Mouse (Mus musculus): ENCODE data around the gene Zic1. TPM values are rescaled to one million over a fixed set of nuclear protein-coding genes. Genes with fewer than 3 reads are reported as not detected.

Zic1 gene
- polyA plus RNA-seq, 1 experiment from 2014 or later, result 14.4 TPM

GRCm38 (mm10) chr9:91400482-91401093 lies 35.0 kb upstream of the Zic1 start:
- no peak overlapping the region for H3K4me3 ChIP-seq (ENCODE audit: low read depth, low read length)
- H3K4me1 ChIP-seq (ENCODE audit: control insufficient read depth, insufficient read depth, low read length), result no peaks in the 10 kb centered on the region
- no peaks in the 10 kb centered on the region for H3K36me3 ChIP-seq (ENCODE audit: control insufficient read depth, insufficient read depth, low read length)
- no peaks in the 10 kb centered on the region for H3K9me3 ChIP-seq (replicated peaks; ENCODE audit: control insufficient read depth, low read length)
- H3K4me2 ChIP-seq (ENCODE audit: low read length), result no peak overlapping the region
- ATAC-seq (no peak), DNase-seq (ENCODE audit: low spot score) (no peak)
- no peak overlapping the region for H3K9ac ChIP-seq (ENCODE audit: low read length)
- peaks cover 89% of the 10 kb centered on the region for H3K27me3 ChIP-seq (replicated peaks; ENCODE audit: control insufficient read depth, insufficient read depth, low read length)
- peak overlapping the region; percentile 39; the same call in 1 of the 2 replicates for H3K27ac ChIP-seq (ENCODE audit: low read depth, low read length)
- 12% methylated on average over 8 of the region's 8 CpGs for WGBS

- ATAC-seq (no peak), DNase-seq (ENCODE audit: low spot score) (no peak)
- Histone ChIP-seq H3K36me3 (ENCODE audit: control insufficient read depth, insufficient read depth, low read length) (no peaks in the 10 kb centered on the region), H3K4me2 (ENCODE audit: low read length) (no peak overlapping the region), H3K4me1 (ENCODE audit: control insufficient read depth, insufficient read depth, low read length) (no peaks in the 10 kb centered on the region), H3K9ac (ENCODE audit: low read length) (no peak overlapping the region), H3K4me3 (ENCODE audit: low read depth, low read length) (no peak overlapping the region), H3K9me3 (replicated peaks; ENCODE audit: control insufficient read depth, low read length) (no peaks in the 10 kb centered on the region), H3K27ac (ENCODE audit: low read depth, low read length) (0 out of 2 replicates have a peak overlapping the region, but pooled peaks have one; percentile 5), H3K27me3 (replicated peaks; ENCODE audit: control insufficient read depth, insufficient read depth, low read length) (peaks cover 89% of the 10 kb centered on the region)
- 27% methylated on average over 7 of the region's 7 CpGs for WGBS
Measured at GRCm38 (mm10) chr9:91399976-91400375, 34.4 kb upstream of the Zic1 start.

- no peaks in the 10 kb centered on the region for H3K9me3 ChIP-seq (replicated peaks; ENCODE audit: control insufficient read depth, low read length)
- H3K4me3 ChIP-seq (ENCODE audit: low read depth, low read length), result no peak overlapping the region
- H3K9ac ChIP-seq (ENCODE audit: low read length), result no peak overlapping the region
- no peaks in the 10 kb centered on the region for H3K36me3 ChIP-seq (ENCODE audit: control insufficient read depth, insufficient read depth, low read length)
- 0 out of 2 replicates have a peak, but pooled peaks cover 4% of the 10 kb centered on the region for H3K4me1 ChIP-seq (ENCODE audit: control insufficient read depth, insufficient read depth, low read length)
- H3K4me2 ChIP-seq (ENCODE audit: low read length), result no peak overlapping the region
- no peak overlapping the region for H3K27ac ChIP-seq (ENCODE audit: low read depth, low read length)
- ATAC-seq (no peak), DNase-seq (ENCODE audit: low spot score) (no peak)
- WGBS, result 4% methylated on average over 14 of the region's 14 CpGs
- peaks cover 86% of the 10 kb centered on the region for H3K27me3 ChIP-seq (replicated peaks; ENCODE audit: control insufficient read depth, insufficient read depth, low read length)
Measured at GRCm38 (mm10) chr9:91395066-91395772, 29.6 kb upstream of the Zic1 start.

GRCm38 (mm10) chr9:91394211-91394646 lies 28.6 kb upstream of the Zic1 start:
- no peak; the same call in 1 of the 2 replicates for ATAC-seq

GRCm38 (mm10) chr9:91393376-91394068 lies 27.9 kb upstream of the Zic1 start:
- Histone ChIP-seq H3K4me3 (ENCODE audit: low read depth, low read length) (no peak overlapping the region), H3K27ac (ENCODE audit: low read depth, low read length) (peak overlapping the region; percentile 14; the same call in 1 of the 2 replicates)
- ATAC-seq, result peak; percentile 27; the same call in 1 of the 2 replicates

More at GRCm38 (mm10) chr9:91394211-91394646, 28.6 kb upstream of the Zic1 start:
- Histone ChIP-seq H3K4me3 (ENCODE audit: low read depth, low read length) (no peak overlapping the region), H3K36me3 (ENCODE audit: control insufficient read depth, insufficient read depth, low read length) (no peaks in the 10 kb centered on the region), H3K9ac (ENCODE audit: low read length) (no peak overlapping the region), H3K27me3 (replicated peaks; ENCODE audit: control insufficient read depth, insufficient read depth, low read length) (peaks cover 87% of the 10 kb centered on the region), H3K4me1 (ENCODE audit: control insufficient read depth, insufficient read depth, low read length) (0 out of 2 replicates have a peak, but pooled peaks cover 4% of the 10 kb centered on the region), H3K9me3 (replicated peaks; ENCODE audit: control insufficient read depth, low read length) (no peaks in the 10 kb centered on the region), H3K4me2 (ENCODE audit: low read length) (no peak overlapping the region; the same call in 1 of the 2 replicates), H3K27ac (ENCODE audit: low read depth, low read length) (peak overlapping the region; percentile 31; the same call in 1 of the 2 replicates)
- whole genome bisulfite sequencing, result 4% methylated on average over 14 of the region's 14 CpGs
- DNase-seq (ENCODE audit: low spot score), result no peak

GRCm38 (mm10) chr9:91388173-91388572 lies 22.6 kb upstream of the Zic1 start:
- ATAC-seq, result no peak

More at GRCm38 (mm10) chr9:91393376-91394068, 27.9 kb upstream of the Zic1 start:
- 0 out of 2 replicates have a peak, but pooled peaks cover 4% of the 10 kb centered on the region for H3K4me1 ChIP-seq (ENCODE audit: control insufficient read depth, insufficient read depth, low read length)
- H3K36me3 ChIP-seq (ENCODE audit: control insufficient read depth, insufficient read depth, low read length), result no peaks in the 10 kb centered on the region
- peaks cover 87% of the 10 kb centered on the region for H3K27me3 ChIP-seq (replicated peaks; ENCODE audit: control insufficient read depth, insufficient read depth, low read length)
- no peak for DNase-seq (ENCODE audit: low spot score)
- no peak overlapping the region for H3K9ac ChIP-seq (ENCODE audit: low read length)
- H3K9me3 ChIP-seq (replicated peaks; ENCODE audit: control insufficient read depth, low read length), result no peaks in the 10 kb centered on the region
- 5% methylated on average over 8 of the region's 8 CpGs for WGBS
- no peak overlapping the region for H3K4me2 ChIP-seq (ENCODE audit: low read length)

GRCm38 (mm10) chr9:91387740-91388080 lies 22.1 kb upstream of the Zic1 start:
- H3K9ac ChIP-seq (ENCODE audit: low read length), result no peak overlapping the region
- H3K4me2 ChIP-seq (ENCODE audit: low read length), result peak overlapping the region; percentile 37; the same call in 1 of the 2 replicates

More at GRCm38 (mm10) chr9:91388173-91388572, 22.6 kb upstream of the Zic1 start:
- H3K9ac ChIP-seq (ENCODE audit: low read length), result no peak overlapping the region
- no peak overlapping the region for H3K4me3 ChIP-seq (ENCODE audit: low read depth, low read length)
- H3K4me2 ChIP-seq (ENCODE audit: low read length), result 0 out of 2 replicates have a peak overlapping the region, but pooled peaks have one; percentile 12
- no peaks in the 10 kb centered on the region for H3K4me1 ChIP-seq (ENCODE audit: control insufficient read depth, insufficient read depth, low read length)
- peaks cover 81% of the 10 kb centered on the region for H3K27me3 ChIP-seq (replicated peaks; ENCODE audit: control insufficient read depth, insufficient read depth, low read length)
- no peaks in the 10 kb centered on the region for H3K36me3 ChIP-seq (ENCODE audit: control insufficient read depth, insufficient read depth, low read length)
- H3K27ac ChIP-seq (ENCODE audit: low read depth, low read length), result no peak overlapping the region
- 18% methylated on average over 4 of the region's 4 CpGs for WGBS
- DNase-seq (ENCODE audit: low spot score), result no peak
- no peaks in the 10 kb centered on the region for H3K9me3 ChIP-seq (replicated peaks; ENCODE audit: control insufficient read depth, low read length)

GRCm38 (mm10) chr9:91386891-91387739 lies 21.5 kb upstream of the Zic1 start:
- H3K27ac ChIP-seq (ENCODE audit: low read depth, low read length), result peak overlapping the region; percentile 95
- ATAC-seq (peak; percentile 29; the same call in 1 of the 2 replicates), DNase-seq (ENCODE audit: low spot score) (peak; percentile 71)
- peak overlapping the region; percentile 4 for H3K9ac ChIP-seq (ENCODE audit: low read length)
- H3K4me2 ChIP-seq (ENCODE audit: low read length), result peak overlapping the region; percentile 37
- H3K36me3 ChIP-seq (ENCODE audit: control insufficient read depth, insufficient read depth, low read length), result no peaks in the 10 kb centered on the region
- H3K4me1 ChIP-seq (ENCODE audit: control insufficient read depth, insufficient read depth, low read length), result no peaks in the 10 kb centered on the region
- peaks cover 80% of the 10 kb centered on the region for H3K27me3 ChIP-seq (replicated peaks; ENCODE audit: control insufficient read depth, insufficient read depth, low read length)
- no peaks in the 10 kb centered on the region for H3K9me3 ChIP-seq (replicated peaks; ENCODE audit: control insufficient read depth, low read length)
- under 1% methylated on average over 31 of the region's 31 CpGs for WGBS
- 0 out of 2 replicates have a peak overlapping the region, but pooled peaks have one; percentile 5 for H3K4me3 ChIP-seq (ENCODE audit: low read depth, low read length)

More at GRCm38 (mm10) chr9:91387740-91388080, 22.1 kb upstream of the Zic1 start:
- peaks cover 81% of the 10 kb centered on the region for H3K27me3 ChIP-seq (replicated peaks; ENCODE audit: control insufficient read depth, insufficient read depth, low read length)
- no peaks in the 10 kb centered on the region for H3K9me3 ChIP-seq (replicated peaks; ENCODE audit: control insufficient read depth, low read length)
- no peaks in the 10 kb centered on the region for H3K4me1 ChIP-seq (ENCODE audit: control insufficient read depth, insufficient read depth, low read length)
- WGBS, result 2% methylated on average over 5 of the region's 5 CpGs
- DNase-seq (ENCODE audit: low spot score), result no peak
- H3K36me3 ChIP-seq (ENCODE audit: control insufficient read depth, insufficient read depth, low read length), result no peaks in the 10 kb centered on the region
- H3K27ac ChIP-seq (ENCODE audit: low read depth, low read length), result peak overlapping the region; percentile 95
- no peak overlapping the region for H3K4me3 ChIP-seq (ENCODE audit: low read depth, low read length)
- ATAC-seq, result no peak
